Mouse (Mus musculus) right cerebral cortex, postnatal 25 days (tissue): Measurements from ENCODE around the gene Abca8b.
"Not testable (repeated sequence)": the region's sequence is repeated elsewhere in the genome, so short reads cannot be mapped to it uniquely, and the experiment has no call there.

Source experiments
- DNase-seq: peaks from one replicate; pipeline ENCODE4 v3.0.0; 2022

Abca8b gene

DNA sequence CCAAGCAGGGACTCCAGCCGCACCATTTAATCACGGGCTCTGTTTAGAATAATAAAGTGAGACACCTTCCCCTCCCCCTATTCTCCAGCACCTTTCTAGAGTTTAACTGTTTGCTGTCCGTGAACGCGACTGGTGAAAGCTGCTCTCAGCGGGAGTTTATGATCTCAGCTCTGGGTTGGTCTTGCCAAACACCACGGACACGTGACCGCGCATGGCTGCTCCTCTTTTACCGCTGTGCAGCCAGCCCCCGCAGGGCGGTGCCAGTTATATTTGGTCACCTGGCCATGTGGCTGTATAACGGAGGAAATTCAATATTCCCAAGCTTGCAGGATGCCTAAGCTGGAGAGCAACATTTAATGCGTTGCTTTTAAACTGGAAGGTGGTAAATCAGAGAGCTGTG lies at the start of gene Abca8b:
Abca8b (minus strand) TSS at position 222 of the 400 bp plus-strand sequence.
- DNase-seq = peak; percentile 85

GRCm38 (mm10) chr11:110037795-110038194 lies 42.1 kb upstream of the Abca8b start:
- DNase-seq = no peak

GRCm38 (mm10) chr11:110028913-110029695 lies 33.5 kb upstream of the Abca8b start:
- no peak for DNase-seq

DNA sequence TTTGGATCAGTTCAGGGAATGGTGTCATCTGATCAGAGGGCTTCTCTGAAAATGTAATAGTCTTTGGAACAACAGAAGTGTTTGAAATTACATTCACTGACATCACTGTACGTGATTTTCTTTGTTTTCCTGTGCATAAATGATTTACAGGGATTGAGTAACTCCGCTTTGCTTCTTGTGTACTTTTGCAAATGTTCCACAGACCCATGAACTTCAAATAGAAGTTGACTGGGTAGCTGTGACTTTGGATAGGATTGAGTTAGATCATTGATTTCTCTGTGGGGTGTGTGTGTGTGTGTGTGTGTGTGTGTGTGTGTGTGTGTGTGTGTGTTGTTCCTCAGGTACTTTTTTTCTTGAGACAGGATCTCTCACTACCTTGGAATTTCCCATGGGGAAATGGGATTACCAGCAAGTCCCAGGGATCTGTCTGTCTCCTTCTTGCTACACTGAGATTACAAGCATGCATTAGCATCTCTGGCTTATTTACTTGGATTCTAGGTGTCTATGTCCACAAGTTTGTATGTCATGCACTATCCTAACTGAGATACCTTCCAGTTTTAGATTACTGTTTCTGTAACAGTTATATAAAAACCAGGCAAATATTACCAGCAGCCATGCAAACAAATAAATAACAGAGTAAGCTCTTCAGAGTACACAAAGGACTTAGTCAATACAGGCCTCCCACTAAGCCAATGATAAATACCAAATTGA lies 15.3 kb upstream of the Abca8b start:
- no peak for DNase-seq

DNA sequence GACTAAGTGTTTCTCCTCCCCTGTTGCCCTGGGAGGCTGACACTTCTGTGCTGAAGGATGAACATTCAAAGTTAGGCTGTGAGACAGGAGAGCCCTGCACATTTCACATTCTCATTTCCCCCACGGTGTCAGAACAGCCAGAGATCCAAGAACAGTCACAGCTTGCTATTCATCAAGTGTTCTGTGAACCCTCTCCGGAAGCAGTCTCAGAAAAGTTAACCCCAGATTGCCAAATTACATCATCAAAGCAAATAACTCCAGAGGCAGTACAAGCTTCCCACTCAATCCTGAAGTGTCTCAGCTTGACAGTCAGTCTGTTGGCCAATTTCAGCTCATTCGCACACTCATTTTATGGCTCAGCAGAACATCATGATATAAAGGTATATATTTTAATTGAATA lies 632 bp downstream of the Abca8b start:
- peak; percentile 28 for DNase-seq

DNA sequence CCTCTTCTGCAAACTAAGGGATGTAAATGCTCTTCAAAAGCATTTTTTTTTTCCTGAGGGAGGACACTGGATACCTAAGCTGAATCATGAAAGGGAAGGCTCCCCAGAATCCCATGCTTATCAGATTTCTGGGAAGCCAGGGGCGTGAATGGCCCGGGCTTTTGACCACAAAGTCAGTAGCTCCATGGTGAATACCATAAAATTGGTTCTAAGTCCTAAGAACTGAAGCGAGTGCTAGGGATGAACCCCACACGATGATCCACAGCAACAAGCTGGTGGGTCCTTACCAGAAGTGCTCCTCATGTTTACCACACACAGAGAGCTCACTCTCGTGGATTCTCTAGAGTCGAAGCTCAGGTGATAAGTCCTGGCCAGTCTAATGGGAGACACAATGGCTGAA lies 1.6 kb downstream of the Abca8b start:
- no peak for DNase-seq

GRCm38 (mm10) chr11:109991270-109991669 lies 4.4 kb downstream of the Abca8b start:
- no peak for DNase-seq

- no peak for DNase-seq
These were observed 5.4 kb downstream of the Abca8b start for GRCm38 (mm10) chr11:109990256-109990655.

DNA sequence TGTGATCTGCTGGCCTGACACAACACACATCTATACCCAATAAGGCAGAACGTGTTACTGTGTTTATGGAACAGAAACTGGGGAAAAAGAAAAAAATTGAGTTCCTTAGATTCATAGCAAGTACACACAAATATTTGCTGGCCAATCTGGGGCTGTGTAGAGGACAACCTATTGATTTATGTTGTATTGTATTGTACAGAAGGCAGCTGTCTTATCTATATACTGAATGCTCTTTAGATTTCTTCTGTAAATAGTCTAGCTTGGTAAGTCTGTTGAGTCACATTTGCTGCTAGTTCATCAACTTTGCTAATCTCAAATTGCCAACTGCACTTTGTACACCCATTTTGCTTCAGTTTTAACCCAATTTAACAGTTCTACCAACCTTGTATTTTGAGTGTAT lies 7.5 kb downstream of the Abca8b start:
- DNase-seq = no peak

- not testable (repeated sequence) for DNase-seq
These were observed 8.1 kb downstream of the Abca8b start for GRCm38 (mm10) chr11:109987460-109988072.

- DNase-seq = no peak
These were observed 13.8 kb downstream of the Abca8b start for GRCm38 (mm10) chr11:109981872-109982271.

- DNase-seq = no peak
These were observed 25.1 kb downstream of the Abca8b start for GRCm38 (mm10) chr11:109970521-109970920.

DNA sequence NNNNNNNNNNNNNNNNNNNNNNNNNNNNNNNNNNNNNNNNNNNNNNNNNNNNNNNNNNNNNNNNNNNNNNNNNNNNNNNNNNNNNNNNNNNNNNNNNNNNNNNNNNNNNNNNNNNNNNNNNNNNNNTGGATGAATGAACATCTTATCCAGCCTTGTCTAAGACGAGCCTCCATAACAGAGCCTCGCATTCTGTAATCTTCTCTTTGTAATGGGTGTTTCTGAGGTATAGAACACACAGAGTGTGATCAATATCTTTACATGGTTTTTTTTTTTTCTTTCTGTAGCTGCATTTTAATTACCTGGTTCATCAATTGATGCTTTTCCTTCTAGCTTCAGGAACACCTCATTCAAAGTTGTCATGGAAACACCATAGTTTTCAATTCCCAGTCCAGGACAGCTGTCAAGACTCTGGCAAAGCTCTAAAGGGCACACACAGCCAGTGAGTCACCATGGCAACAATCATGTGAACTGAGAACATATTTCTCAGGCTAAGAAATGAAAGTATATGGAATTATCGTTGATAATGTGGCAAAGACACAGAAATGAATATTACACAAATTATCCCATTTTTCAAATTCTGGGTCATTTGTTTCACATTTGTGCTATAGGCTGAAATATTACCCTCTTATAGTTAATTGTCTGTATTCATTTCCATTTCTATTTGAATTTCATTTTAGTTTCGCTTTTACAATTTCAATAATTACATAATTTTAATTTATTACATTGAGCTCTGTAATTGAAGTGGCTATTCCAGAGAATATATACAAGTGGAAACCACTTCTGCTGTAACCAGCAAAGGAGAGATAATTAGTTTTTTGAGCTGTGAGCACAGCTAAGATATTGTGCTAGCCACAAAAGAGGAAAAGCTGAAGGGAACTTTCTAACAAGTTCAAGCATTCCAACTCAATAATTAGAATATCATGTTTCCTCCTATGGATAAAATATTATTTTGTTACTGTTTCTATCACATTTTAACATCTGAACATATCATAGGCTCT lies 33.9 kb downstream of the Abca8b start:
- DNase-seq = no peak

- DNase-seq = no peak
These were observed 40.5 kb downstream of the Abca8b start for GRCm38 (mm10) chr11:109955185-109955584.

- DNase-seq = no peak
These were observed 58.7 kb downstream of the Abca8b start for GRCm38 (mm10) chr11:109936915-109937314.

DNA sequence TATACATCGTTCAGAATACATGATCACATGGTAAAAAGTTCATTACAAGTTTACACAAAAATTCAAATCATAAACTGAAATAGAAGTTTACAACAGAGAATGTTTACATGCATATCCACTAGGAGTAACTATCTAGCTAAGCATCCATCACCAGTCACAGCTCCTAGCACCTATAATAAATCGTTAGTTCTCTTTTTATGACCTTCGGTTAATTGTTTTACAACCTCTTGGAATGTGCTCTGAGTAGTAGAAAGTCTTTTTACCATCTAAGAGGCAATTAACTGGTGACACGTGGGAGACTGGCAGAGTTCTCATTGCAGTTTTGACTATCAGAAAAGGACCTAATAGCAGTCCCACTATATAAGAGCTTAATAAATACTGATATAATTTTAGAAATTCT lies 62.4 kb downstream of the Abca8b start:
- DNase-seq = not testable (repeated sequence)

DNA sequence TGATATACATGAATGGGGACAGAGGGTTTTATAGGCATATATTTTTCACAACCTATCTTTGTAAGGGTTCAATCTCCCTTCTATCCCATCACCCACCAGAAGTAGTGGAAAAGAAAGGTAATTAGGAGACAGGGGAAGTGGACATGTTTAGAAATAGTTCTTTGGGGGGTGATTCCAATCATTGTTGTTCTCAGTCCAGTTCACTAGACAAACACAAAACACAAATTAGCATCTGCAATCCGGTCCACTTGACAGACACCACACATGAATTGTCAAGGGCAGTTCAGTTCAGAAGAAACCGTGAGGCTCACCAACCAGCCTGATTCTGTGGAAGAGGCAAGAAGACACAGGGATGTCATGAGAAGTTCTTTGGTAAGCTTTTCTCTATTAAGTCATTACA lies 67.2 kb downstream of the Abca8b start:
- DNase-seq = no peak

DNA sequence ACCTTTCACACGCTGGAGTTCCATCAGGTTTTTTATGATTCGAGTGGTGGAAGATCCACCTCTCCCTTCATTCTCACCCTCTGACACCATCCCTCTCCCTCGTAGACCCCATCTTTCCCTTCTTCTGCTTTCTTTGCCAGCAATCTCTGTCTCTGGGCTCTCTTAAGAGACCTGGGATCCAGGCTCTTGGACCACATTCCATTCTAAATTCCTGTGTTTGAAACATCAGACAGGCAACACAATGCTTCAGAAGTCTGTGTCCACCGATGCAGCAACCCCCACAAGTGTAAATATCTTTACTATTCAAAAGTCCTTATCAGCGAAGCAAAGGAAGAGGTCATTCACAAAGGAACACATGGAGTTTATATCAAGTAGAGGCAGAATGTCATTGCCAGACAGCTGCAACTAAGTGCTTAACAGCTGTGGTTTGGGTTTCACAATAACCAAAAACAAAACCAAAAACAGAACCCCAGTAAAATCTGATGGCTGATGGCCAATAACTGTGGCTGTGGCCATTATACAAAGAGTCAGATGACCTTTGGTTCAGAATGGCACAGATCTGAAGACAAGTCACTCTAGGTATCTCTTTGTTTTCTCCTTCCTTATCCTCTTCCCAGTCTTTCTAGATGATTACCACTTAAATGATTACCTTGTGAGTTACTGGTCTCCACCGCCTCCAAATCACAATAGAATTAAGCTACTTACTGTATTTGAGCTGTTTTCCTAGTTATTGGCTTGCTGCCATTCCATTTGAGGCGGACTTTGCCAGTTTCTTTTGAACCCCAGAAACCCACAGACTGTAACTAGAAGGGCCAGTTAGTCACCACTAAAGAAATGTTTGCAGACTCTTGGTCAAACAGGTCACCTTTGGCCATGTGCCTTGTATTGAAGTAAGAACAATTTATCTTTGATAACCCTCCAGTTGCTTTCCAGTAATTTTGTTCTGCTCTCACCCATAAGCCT lies 68.6 kb downstream of the Abca8b start:
- no peak for DNase-seq

DNA sequence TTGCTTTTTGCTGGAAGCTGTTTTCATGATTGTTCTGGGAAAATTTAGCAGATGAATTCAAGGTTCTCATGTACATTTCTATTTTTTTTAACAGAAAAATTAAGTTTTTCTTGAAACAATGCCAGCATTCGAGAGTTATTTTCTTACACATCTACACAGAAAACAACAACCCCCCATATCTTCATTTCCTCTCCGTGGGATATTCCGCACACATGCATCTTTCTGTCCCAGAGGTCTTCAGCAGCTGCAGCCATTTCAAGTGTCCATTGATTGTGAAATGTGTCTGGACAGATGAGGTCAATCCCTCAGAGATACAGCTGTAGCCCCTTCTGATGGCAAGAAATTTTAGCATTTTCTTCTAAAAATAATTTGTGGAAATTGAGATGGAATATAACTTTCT lies 73.4 kb downstream of the Abca8b start:
- no peak for DNase-seq

DNA sequence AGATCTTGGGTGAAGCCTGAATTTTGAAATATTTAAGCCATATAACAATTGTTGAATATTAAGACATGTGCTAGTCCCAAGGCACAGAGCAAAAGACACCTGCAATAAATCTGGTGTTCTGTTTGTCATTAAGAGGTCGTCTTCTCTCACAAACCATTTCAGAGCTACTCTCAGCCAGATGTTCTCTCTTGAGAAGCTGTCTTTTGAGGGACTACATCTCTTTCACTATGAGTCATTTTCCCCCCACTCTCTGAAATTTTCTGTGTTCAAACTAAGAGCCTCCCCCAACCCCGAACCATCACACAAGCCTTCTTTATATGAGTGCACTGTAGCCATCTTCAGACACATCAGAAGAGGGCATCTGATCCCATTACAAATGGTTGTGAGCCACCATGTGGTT lies 76.2 kb downstream of the Abca8b start:
- DNase-seq = no peak

DNA sequence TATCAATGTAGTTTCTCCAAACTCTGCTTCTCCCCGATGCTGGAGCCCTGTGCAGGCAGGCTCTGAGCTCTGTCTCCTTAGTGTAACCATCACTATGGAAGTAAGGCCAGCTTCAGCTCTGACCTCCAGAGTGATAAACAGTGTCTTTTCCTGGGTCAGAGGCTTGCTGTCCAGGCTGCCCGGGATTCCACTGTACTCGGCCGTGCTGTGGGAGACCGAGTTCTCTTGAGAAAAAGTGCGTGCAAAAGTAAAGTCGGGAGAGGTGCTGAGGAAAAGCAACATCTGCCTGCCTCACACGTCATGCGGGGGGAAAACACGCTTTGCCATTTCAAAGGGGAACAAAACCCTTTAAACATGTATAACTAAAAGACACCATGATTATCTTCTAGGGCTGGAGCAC lies 79.0 kb downstream of the Abca8b start:
- no peak for DNase-seq
